Mouse (Mus musculus): ENCODE data around the gene Ddi2.

Ddi2 gene

GRCm38 (mm10) chr4:141653813-141654212 lies 69.4 kb downstream of the Ddi2 start:
- no peak for DNase-seq (ENCODE audit: low spot score in 2 of 2)

GRCm38 (mm10) chr4:141653044-141653443 lies 70.2 kb downstream of the Ddi2 start:
- DNase-seq (ENCODE audit: low spot score in 2 of 2), result no peak

- DNase-seq (ENCODE audit: low spot score in 2 of 2), result no peak
Measured at GRCm38 (mm10) chr4:141651944-141652343, 71.3 kb downstream of the Ddi2 start.

GRCm38 (mm10) chr4:141651286-141651685 lies 71.9 kb downstream of the Ddi2 start:
- DNase-seq (ENCODE audit: low spot score in 2 of 2), result no peak

GRCm38 (mm10) chr4:141649244-141649643 lies 74.0 kb downstream of the Ddi2 start:
- DNase-seq (ENCODE audit: low spot score in 2 of 2), result no peak

- DNase-seq (ENCODE audit: low spot score in 2 of 2), result no peak
Measured at GRCm38 (mm10) chr4:141648262-141648661, 75.0 kb downstream of the Ddi2 start.

GRCm38 (mm10) chr4:141647187-141647586 lies 76.0 kb downstream of the Ddi2 start:
- DNase-seq (ENCODE audit: low spot score in 2 of 2), result no peak

GRCm38 (mm10) chr4:141645988-141646387 lies 77.2 kb downstream of the Ddi2 start:
- no peak for DNase-seq (ENCODE audit: low spot score in 2 of 2)

- DNase-seq (ENCODE audit: low spot score in 2 of 2), result no peak
Measured at GRCm38 (mm10) chr4:141643118-141643855, 79.9 kb downstream of the Ddi2 start.

- no peak for DNase-seq (ENCODE audit: low spot score in 2 of 2)
Measured at GRCm38 (mm10) chr4:141641961-141642811, 81.0 kb downstream of the Ddi2 start.

- no peak for DNase-seq (ENCODE audit: low spot score in 2 of 2)
Measured at GRCm38 (mm10) chr4:141641353-141641771, 81.9 kb downstream of the Ddi2 start.

- no peak for DNase-seq (ENCODE audit: low spot score in 2 of 2)
Measured at GRCm38 (mm10) chr4:141639474-141639873, 83.7 kb downstream of the Ddi2 start.

- DNase-seq (ENCODE audit: low spot score in 2 of 2), result no peak
Measured at GRCm38 (mm10) chr4:141636693-141637092, 86.5 kb downstream of the Ddi2 start.

- no peak for DNase-seq (ENCODE audit: low spot score in 2 of 2)
Measured at GRCm38 (mm10) chr4:141635991-141636390, 87.2 kb downstream of the Ddi2 start.

GRCm38 (mm10) chr4:141632111-141632873 lies 90.9 kb downstream of the Ddi2 start:
- no peak for DNase-seq (ENCODE audit: low spot score in 2 of 2)

- no peak for DNase-seq (ENCODE audit: low spot score in 2 of 2)
Measured at GRCm38 (mm10) chr4:141631250-141631649, 92.0 kb downstream of the Ddi2 start.

- DNase-seq (ENCODE audit: low spot score in 2 of 2), result no peak
Measured at GRCm38 (mm10) chr4:141630021-141630420, 93.2 kb downstream of the Ddi2 start.

GRCm38 (mm10) chr4:141628661-141629060 lies 94.6 kb downstream of the Ddi2 start:
- DNase-seq (ENCODE audit: low spot score in 2 of 2), result no peak

Measured in thymus, postnatal 10 days (tissue).